Mouse (Mus musculus): ENCODE measurements at regions not wholly inside any gene's neighbourhood (a gene's known extent, or its start where the extent isn't known, plus 50 kb on each side); places are given as distances from the start of the nearest gene placed in this dataset.

- DNase-seq = no peak
Observed at GRCm38 (mm10) chr4:89396020-89396419, 85.2 kb upstream of the Cdkn2b start.

GRCm38 (mm10) chr4:89395336-89395735 lies 84.5 kb upstream of the Cdkn2b start:
- no peak for DNase-seq

- no peak for DNase-seq
Observed at GRCm38 (mm10) chr4:89393251-89393711, 82.4 kb upstream of the Cdkn2b start.

GRCm38 (mm10) chr4:89392791-89393190 lies 82.0 kb upstream of the Cdkn2b start:
- no peak for DNase-seq

GRCm38 (mm10) chr4:89391463-89392308 lies 80.8 kb upstream of the Cdkn2b start:
- DNase-seq = no peak

- DNase-seq = no peak
Observed at GRCm38 (mm10) chr4:89383548-89383947, 72.7 kb upstream of the Cdkn2b start.

GRCm38 (mm10) chr4:89382434-89382976 lies 71.7 kb upstream of the Cdkn2b start:
- DNase-seq = no peak

GRCm38 (mm10) chr4:89381763-89382162 lies 70.9 kb upstream of the Cdkn2b start:
- no peak for DNase-seq

- DNase-seq = no peak
Observed at GRCm38 (mm10) chr4:89381077-89381476, 70.2 kb upstream of the Cdkn2b start.

- DNase-seq = no peak
Observed at GRCm38 (mm10) chr4:89380330-89380945, 69.6 kb upstream of the Cdkn2b start.

- no peak for DNase-seq
Observed at GRCm38 (mm10) chr4:89379622-89380329, 68.9 kb upstream of the Cdkn2b start.

GRCm38 (mm10) chr4:89372631-89373030 lies 61.8 kb upstream of the Cdkn2b start:
- DNase-seq = no peak

- DNase-seq = no peak
Observed at GRCm38 (mm10) chr4:89368850-89369524, 58.1 kb upstream of the Cdkn2b start.

- no peak for DNase-seq
Observed at GRCm38 (mm10) chr4:89366581-89367141, 55.8 kb upstream of the Cdkn2b start.

- no peak for DNase-seq
Observed at GRCm38 (mm10) chr4:89365875-89366274, 55.0 kb upstream of the Cdkn2b start.

- DNase-seq = no peak
Observed at GRCm38 (mm10) chr4:89363150-89363683, 52.4 kb upstream of the Cdkn2b start.

GRCm38 (mm10) chr4:89362650-89363049 lies 51.8 kb upstream of the Cdkn2b start:
- DNase-seq = no peak

- no peak for DNase-seq
Observed at GRCm38 (mm10) chr4:89361316-89361715, 50.5 kb upstream of the Cdkn2b start.
